Mouse (Mus musculus) megakaryocyte-erythroid progenitor cell, adult 5 weeks (primary cell): ENCODE results near the gene Vmn2r17. TPM values are rescaled to one million over a fixed set of nuclear protein-coding genes. Genes with fewer than 3 reads are reported as not detected.

Source experiments
- polyA plus RNA-seq: library from polyadenylated mRNA; stranded (reverse); fragments of >175 nt; gene quantifications from 2 replicates; pipeline ENCODE4 v1.2.3, GENCODE M21; 2012

The Vmn2r17 gene
- polyA plus RNA-seq: 0.02 TPM in 1 of 2 replicates, not detected in the other

DNA sequence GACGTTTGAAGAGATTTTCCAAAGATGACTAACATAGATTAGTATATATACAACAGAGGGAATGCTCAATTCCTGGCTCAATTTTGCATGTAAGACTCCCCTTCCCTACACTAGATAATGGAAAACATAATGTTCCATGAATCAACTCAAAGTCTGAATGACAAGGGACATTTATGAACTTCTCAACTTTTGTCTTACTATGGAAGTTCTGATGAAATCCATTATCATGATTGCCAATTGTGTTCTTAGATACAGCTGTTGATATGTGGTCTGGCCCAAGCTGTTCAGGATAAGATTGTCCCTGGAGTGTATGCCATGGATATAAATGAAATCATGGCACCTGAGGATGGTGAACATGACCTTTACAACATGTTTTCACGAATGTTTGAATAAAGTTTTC is at the start of gene Vmn2r17:
Gene Vmn2r17, plus strand, starts transcription at position 301 of the 400 bp plus-strand sequence.

Other genes with a start within 250 kb of the Vmn2r17 start
- gene Vmn2r13, start 227.5 kb upstream of the Vmn2r17 start, polyA plus RNA-seq: 0.01 TPM in 1 of 2 replicates, not detected in the other
- not detected in 2 replicates for gene Vmn2r14, start 195.0 kb upstream of the Vmn2r17 start, polyA plus RNA-seq
- gene Vmn2r15, start 122.0 kb upstream of the Vmn2r17 start, polyA plus RNA-seq: not detected in 2 replicates
- not detected in 2 replicates for gene Vmn2r16, start 89.5 kb upstream of the Vmn2r17 start, polyA plus RNA-seq
- gene Crlf2, start 139.3 kb downstream of the Vmn2r17 start, polyA plus RNA-seq: 215 and 242 TPM in 2 replicates